Mouse (Mus musculus) intestine, embryonic 16.5 days (tissue): ENCODE results near the gene Nfam1. TPM values are rescaled to one million over a fixed set of nuclear protein-coding genes. Genes with fewer than 3 reads are reported as not detected.
A peak's percentile ranks its signal among the peaks of the same experiment; 100 is the strongest.

Experiments used
- ATAC-seq: fragments of 200-750 bp; cut with Nextera tagmentation; 2 replicates; pipeline ENCODE4 v1.8.0; 2017; ENCODE audit warnings: moderate TSS enrichment, moderate library complexity
- H3K27ac ChIP-seq: fragments of 300-500 bp; sonication (generic); 2 replicates; pipeline ENCODE4 v1.5.1; 2014; ENCODE audit warnings: mild to moderate bottlenecking, low read length
- H3K27me3 ChIP-seq: fragments of 300-500 bp; sonication (generic); replicated peaks from 2 replicates; pipeline ENCODE4 v1.6.1; 2014; ENCODE audit warnings: low read length, control low read depth, mixed read lengths; ENCODE audit not compliant: control insufficient read depth, insufficient read depth
- H3K36me3 ChIP-seq: fragments of 300-500 bp; sonication (generic); 2 replicates; pipeline ENCODE4 v1.6.1; 2014; ENCODE audit warnings: low read length, control low read depth; ENCODE audit not compliant: control insufficient read depth, insufficient read depth
- H3K4me1 ChIP-seq: fragments of 300-500 bp; sonication (generic); 2 replicates; pipeline ENCODE4 v1.6.1; 2014; ENCODE audit warnings: low read length, control low read depth, mixed read lengths; ENCODE audit not compliant: control insufficient read depth, insufficient read depth
- H3K4me2 ChIP-seq: fragments of 300-500 bp; sonication (generic); 2 replicates; pipeline ENCODE4 v1.6.1; 2014; ENCODE audit warnings: low read depth, low read length, control low read depth
- H3K4me3 ChIP-seq: fragments of 300-500 bp; sonication (generic); 2 replicates; pipeline ENCODE4 v1.5.1; 2014; ENCODE audit warnings: mild to moderate bottlenecking, low read length
- H3K9ac ChIP-seq: fragments of 300-500 bp; sonication (generic); 2 replicates; pipeline ENCODE4 v1.6.1; 2014; ENCODE audit warnings: low read depth, low read length
- H3K9me3 ChIP-seq: fragments of 300-500 bp; sonication (generic); 2 replicates; pipeline ENCODE4 v1.6.1; 2016; ENCODE audit warnings: low read length, control low read depth; ENCODE audit not compliant: control insufficient read depth
- WGBS: fragments of 180-500 bp; shearing (Covaris S2); extraction: QIAGEN DNeasy Blood & Tissue Kit; methylation state at CpG from one replicate; pipeline ENCODE4 v1.1.7; 2014; 5-methylcytosine and 5-hydroxymethylcytosine counted together
- microRNA-seq: library from miRNA; unstranded; fragments of <30 nt; microRNA quantifications from one replicate; pipeline ENCODE4, GENCODE M21; 2016
- polyA plus RNA-seq: library from polyadenylated mRNA; unstranded; fragments of >200 nt; fragmentation: Nextera tagmentation; extraction: Ambion mirVana; gene quantifications from 2 replicates; pipeline ENCODE4 v1.2.1, GENCODE M21; 2015

The Nfam1 gene
- polyA plus RNA-seq, 1 experiment from 2014 or later, result 3.6 TPM

GRCm38 (mm10) chr15:82944479-82945195, 88.5 kb downstream of the Nfam1 start:
- Histone ChIP-seq H3K4me1 (peaks cover 29% of the 10 kb centered on the region), H3K27ac (peak overlapping the region; percentile 47; the same call in 1 of the 2 replicates), H3K27me3 (no peaks in the 10 kb centered on the region), H3K4me3 (no peak overlapping the region), H3K36me3 (no peaks in the 10 kb centered on the region), H3K9ac (no peak overlapping the region), H3K4me2 (no peak overlapping the region), H3K9me3 (no peaks in the 10 kb centered on the region)
- 57% methylated on average over 9 of the region's 9 CpGs for WGBS
- peak; percentile 39; the same call in 1 of the 2 replicates for ATAC-seq

Small RNAs within 50 kb of the gene (microRNA-seq; reads per million reads assigned to microRNA genes)
- 9.1 reads per million, percentile 21 among the genes with 10 or more reads in this experiment for gene Mir3080

Other genes starting within 250 kb of the Nfam1 start
- gene Cyp2d26, start 239.0 kb downstream of the Nfam1 start, polyA plus RNA-seq, result 25.5 and 40.5 TPM in 2 replicates
- gene Tcf20, start 45.4 kb downstream of the Nfam1 start, polyA plus RNA-seq, result 5.1 and 5.5 TPM in 2 replicates
- gene Serhl, start 56.2 kb upstream of the Nfam1 start, polyA plus RNA-seq, result 59.5 and 71.0 TPM in 2 replicates
- gene Rrp7a, start 89.5 kb upstream of the Nfam1 start, polyA plus RNA-seq, result 69.4 and 75.4 TPM in 2 replicates
- 104 and 106 TPM in 2 replicates for gene Poldip3, start 116.1 kb upstream of the Nfam1 start, polyA plus RNA-seq
- 283 and 299 TPM in 2 replicates for gene Cyb5r3, start 139.3 kb upstream of the Nfam1 start, polyA plus RNA-seq
- 3.9 and 4.2 TPM in 2 replicates for gene A4galt, start 218.5 kb upstream of the Nfam1 start, polyA plus RNA-seq